Mouse (Mus musculus) limb, embryonic 15.5 days (tissue): ENCODE data around the gene Timmdc1. TPM values are rescaled to one million over a fixed set of nuclear protein-coding genes. Genes with fewer than 3 reads are reported as not detected.

Experiments used
- polyA plus RNA-seq: library from polyadenylated mRNA; unstranded; fragments of >200 nt; fragmentation: Nextera tagmentation; extraction: Ambion mirVana; gene quantifications from 2 replicates; pipeline ENCODE4 v1.2.1, GENCODE M21; 2015

The Timmdc1 gene
- polyA plus RNA-seq, 1 experiment from 2014 or later = 26.6 TPM

Other genes with a start within 250 kb of the Timmdc1 start
- not detected in 2 replicates for gene Nr1i2, start 227.8 kb downstream of the Timmdc1 start, polyA plus RNA-seq
- 0.11 TPM in 1 of 2 replicates, not detected in the other for gene Maats1, start 180.5 kb downstream of the Timmdc1 start, polyA plus RNA-seq
- gene Cox17, start 175.7 kb downstream of the Timmdc1 start, polyA plus RNA-seq = 104 and 121 TPM in 2 replicates
- gene Gm21987, start 175.6 kb downstream of the Timmdc1 start, polyA plus RNA-seq = 0.55 TPM in 1 of 2 replicates, not detected in the other
- gene Popdc2, start 160.5 kb downstream of the Timmdc1 start, polyA plus RNA-seq = 3.2 and 8.5 TPM in 2 replicates
- gene Pla1a, start 89.5 kb downstream of the Timmdc1 start, polyA plus RNA-seq = 0.67 and 0.93 TPM in 2 replicates
- 106 TPM in 2 replicates for gene Adprh, start 70.0 kb downstream of the Timmdc1 start, polyA plus RNA-seq
- 0.35 and 0.38 TPM in 2 replicates for gene Cd80, start 67.1 kb downstream of the Timmdc1 start, polyA plus RNA-seq
- 53.1 and 58.5 TPM in 2 replicates for gene Poglut1, start 27.6 kb upstream of the Timmdc1 start, polyA plus RNA-seq
- gene Tmem39a, start 36.0 kb upstream of the Timmdc1 start, polyA plus RNA-seq = 154 and 161 TPM in 2 replicates
- gene Arhgap31, start 190.6 kb upstream of the Timmdc1 start, polyA plus RNA-seq = 14.5 and 16.2 TPM in 2 replicates
- gene B4galt4, start 219.6 kb upstream of the Timmdc1 start, polyA plus RNA-seq = 26.4 and 26.5 TPM in 2 replicates